Mouse (Mus musculus) kidney, adult 18-20 months (tissue): ENCODE data around the gene Atp5e.
A peak's percentile ranks its signal among the peaks of the same experiment; 100 is the strongest.

Source experiments
- DNase-seq: peaks from one replicate; pipeline ENCODE4 v3.0.0; 2021

The Atp5e gene

DNA sequence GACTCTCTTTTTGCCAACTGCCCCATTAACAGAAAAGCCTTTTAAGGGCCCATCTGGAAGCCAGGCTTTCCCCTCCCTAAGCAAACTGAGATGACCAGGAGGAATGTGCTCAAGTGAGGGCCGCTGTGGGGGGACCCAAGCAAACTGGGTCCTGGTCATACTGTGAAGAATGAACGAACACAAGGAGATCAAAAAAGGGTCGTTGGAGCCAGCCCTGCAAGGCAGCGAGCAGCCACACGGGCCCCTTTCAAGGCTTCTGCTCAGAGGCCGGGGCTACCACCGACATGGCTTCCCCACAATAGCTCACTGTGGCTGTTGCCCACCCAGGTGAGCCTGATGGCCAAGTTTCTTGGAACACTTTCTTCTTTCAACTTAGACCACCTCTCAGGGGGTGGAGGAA is 17.4 kb downstream of the Atp5e start:
- DNase-seq: no peak

DNA sequence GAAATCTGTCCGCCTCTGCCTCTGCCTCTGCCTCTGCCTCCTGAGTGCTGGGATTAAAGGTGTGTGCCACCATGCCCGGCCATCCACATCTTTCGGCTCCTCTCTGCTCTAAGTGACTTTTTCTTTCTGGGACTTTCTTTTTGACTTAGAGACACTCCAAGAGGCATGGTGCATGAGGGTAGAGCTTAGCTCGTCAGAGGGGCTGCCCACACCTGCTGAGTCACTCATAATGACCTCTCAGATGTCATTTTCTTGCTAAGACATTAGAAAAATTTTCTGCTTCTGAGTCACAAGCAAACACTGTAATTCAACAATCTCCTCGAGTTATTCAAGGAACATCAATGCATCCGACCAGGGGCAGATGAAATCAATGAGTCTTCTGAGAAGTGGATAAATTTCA is 18.9 kb downstream of the Atp5e start:
- no peak for DNase-seq

DNA sequence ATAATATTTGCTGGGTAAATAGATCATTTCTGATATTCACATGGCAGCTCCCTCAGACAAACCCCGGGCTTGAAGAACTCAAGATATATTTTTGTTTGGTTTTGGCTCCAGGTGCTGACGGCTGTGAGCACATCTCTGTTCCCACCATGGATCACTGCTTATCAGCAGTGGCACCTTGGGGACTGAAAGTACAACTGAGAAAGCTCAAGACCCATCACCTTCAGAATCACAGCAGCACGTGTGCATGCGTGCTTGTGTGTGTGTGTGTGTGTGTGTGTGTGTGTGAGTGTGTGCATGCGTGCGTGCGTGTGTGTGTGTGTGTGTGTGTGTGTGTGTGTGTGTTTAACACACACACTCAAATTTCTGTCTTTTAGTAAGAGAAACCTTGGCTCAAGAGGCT is 19.5 kb downstream of the Atp5e start:
- no peak for DNase-seq

DNA sequence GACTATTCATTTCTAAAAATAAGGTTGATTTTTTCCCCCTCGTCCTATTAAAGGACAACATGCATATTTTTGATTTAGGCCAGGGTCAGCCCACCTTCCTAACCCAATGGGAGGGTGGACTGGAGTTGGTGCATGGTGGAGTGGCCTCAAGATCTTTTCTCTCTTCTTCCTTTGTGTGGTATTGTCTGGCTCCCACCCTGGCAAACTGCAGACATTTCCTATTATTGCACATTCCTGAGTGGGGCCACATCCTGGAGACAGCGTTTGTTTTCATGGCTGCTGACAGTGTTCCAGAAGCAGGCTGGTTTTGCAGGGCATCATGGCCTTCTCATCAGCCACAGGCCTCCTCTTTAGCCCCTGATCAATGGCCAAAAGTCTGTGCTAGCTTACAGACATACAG is 20.9 kb downstream of the Atp5e start:
- DNase-seq: no peak

DNA sequence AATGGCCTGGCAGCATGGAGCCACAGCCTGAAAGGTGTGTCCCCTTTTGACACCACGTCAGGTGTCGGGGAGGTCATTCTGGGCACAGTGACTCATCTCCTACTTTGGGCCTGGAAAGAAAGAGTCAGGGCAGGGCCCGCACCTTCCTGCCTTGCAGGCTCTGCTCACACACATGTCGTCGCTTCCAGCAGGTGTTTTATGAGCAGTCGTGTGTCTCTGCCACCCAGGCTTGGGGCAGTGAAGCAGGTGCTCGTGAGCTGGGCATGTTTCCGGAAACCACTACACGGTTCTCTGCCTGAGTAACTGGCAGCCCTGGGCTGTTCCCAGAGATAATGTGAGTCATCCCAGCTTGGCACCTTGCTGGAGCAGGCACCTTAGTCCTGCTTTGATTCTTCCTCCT is 21.4 kb downstream of the Atp5e start:
- DNase-seq: no peak

DNA sequence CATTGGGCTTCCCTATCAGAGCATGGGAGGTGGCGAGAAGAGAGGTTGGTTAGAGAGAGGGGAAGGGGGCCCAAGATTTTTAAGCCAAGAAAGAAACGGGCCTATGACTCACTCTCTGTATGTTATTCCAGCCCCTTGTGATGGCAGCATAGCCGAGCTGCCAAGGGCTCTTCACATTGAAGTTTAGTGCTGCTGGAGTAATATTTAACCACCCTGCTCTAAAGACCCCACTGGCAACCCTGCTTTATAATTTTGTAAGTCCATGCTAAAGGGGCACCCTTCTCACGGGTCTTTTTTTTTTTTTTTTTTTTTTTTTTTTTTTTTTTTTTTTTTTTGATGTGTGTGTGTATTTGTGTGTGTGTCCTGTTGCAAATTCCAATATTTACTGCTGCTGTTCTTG is 22.0 kb downstream of the Atp5e start:
- no peak for DNase-seq

DNA sequence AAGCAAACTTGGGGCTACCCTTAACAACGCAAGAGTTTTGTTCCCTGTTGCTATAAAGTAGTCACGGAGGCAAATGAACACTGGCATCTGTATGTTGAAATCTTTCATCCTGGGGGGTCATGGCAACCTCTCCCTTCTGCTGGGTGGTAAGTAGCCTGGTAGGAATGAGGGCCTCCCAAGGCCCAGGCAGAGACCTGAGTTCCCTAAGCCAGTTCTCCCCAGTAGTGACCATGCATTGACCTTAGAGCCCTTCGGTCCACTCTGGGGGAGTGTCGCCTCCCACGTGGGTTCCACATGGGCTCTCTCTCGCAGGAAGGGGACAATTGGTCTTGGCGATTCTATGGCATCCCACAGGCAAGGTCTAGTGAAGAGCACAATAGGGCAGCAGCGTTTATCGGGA is 23.9 kb downstream of the Atp5e start:
- no peak for DNase-seq

DNA sequence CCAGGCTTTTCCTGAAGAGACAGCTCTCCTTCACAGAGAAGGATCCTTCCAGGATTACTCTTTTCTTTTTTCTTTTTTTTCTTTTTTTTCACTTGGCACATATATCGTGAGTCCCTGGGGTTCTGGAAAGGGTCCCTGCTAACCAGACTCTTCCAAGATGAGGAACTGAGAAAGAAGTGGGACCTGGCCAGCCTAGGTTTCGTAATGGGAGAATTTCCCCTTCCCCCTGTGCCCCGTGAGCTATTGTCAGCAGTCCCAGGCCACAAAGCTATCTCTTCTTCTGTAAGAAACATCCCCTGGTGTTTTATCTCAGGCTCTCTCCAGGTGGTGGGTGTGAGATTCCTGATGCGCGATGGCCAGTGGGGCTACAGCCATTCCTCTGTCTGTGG is 24.5 kb downstream of the Atp5e start:
- DNase-seq: no peak

DNA sequence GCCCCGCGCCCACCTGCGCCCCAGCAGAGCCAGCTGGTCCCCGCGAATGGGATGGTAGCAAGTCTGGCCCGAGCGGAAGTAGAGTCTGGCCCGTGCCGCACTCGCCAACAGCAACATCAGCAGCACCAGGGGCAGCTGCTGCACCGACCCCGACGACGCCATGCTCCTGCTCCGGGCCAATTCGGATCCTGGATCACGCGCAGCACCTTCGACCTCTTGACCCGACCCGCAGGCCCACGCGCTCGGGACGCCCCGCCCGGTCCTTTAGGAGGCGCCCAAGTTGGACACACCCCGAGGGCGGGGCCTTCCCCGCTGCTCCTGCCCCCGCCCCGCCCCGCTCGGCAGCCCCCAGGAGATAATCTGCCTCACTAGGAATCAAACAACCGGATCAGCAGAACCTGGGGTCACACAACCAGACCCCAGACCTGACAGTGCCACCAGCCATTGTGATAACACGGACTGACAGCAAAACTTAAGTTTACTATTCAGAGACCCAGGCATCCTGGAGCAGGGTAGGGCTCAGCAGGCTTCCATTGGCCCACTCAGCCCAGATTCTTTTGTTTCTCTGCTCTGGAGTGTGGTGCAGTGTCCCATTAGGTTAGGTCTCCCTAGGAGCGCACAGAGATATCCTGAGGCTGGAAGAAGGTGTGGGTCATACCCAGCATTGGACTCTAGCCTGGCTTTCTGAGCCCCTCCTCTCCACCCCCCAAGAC is 25.0 kb downstream of the Atp5e start, which contains the start of gene Ctsz:
Ctsz (minus strand) TSS at position 303 of the 713 bp plus-strand sequence.
- peak; percentile 83 for DNase-seq

DNA sequence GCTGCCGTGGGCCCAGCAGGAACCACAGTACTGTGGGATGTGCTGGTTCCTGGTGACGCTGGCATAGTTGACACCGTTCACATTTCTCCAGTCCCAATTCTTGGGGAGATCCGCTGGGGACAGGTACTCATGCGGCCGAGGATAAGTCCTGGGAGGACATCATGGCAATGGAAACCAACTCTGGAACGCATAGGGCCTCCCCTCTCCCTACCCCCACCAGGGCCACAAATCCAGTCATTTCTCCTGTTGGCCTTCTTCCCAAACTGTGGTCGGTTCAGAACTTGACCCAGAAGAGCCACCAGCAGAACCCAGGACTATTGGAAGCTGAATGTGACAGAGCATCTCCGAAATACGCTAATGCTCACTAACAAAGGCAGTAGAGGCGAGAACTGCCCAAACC is 25.7 kb downstream of the Atp5e start:
- DNase-seq: no peak

DNA sequence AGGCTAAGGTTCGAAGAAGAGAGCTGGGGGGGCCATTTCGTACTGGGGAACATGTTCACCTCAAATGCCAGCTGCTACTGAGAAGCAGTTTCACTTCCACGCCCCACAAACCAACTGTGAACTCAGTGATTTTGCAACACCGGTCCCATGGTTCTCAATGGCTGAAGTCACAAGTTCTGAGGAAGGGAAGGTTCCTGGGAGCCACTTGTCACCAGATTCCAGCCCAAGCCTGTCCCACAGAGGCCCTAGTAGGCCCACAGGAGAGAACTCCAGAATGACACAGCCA is 26.3 kb downstream of the Atp5e start:
- DNase-seq: no peak

DNA sequence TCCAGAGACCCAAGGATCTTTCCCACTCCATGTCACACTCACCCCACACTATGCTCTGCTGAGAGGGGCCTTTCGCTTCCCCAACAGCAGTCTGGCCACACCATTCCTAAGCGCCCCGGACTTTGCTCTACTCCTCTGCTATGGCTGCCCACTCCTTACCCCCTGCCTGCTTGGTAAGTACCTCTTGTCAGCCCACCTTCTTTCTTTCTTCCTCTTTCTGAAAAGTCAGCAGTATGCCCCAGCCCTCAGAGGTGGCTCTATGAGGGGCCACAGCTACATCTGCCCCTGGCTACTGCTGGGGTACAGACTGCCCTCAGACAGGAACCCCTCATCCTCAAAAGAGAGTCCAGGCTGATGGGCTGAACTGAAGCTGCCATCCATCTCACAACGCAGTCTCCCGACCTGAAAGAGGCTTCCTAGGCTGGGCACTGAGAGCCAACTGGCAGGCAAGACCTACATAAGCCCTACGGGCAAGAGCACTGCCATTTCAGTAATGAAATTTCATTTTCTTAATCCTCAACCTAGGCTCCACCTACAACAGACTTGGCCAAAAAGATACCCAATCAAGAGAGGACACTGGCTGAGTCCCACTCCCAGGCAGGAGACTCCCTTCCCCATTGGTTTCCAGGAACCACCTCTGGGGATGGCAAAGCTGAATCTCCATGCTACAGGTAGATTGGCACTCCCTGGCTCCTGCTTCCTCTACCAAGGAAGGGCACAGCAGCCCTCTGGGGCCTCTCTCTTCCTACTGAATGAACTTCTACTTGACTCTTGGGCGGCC is 26.8 kb downstream of the Atp5e start:
- no peak for DNase-seq

DNA sequence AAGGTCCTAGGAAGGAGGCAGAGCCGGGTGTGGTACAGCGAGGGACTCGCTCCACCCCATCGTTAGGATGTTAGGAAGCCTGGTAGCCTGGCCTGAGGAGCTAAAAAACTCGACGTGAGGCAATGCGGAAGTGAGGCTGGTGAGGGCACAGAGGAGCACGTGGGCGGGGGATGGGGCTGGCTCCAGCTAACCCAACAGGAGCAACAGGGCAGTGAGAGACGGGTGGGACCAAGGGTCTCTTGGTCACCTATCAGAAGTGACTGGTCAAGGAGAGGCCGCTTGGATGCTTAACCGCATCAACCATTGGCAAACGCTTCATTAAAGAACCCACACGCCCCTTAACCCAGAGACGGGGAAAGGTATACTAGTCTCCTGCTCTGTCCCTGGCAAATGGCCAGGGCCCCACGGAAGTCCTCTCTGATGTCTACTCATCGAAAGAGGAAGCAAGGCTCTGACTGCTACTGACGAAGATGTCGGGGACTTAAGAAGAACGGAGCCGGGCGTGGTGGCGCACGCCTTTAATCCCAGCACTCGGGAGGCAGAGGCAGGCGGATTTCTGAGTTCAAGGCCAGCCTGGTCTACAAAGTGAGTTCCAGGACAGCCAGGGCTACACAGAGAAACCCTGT is 27.7 kb downstream of the Atp5e start:
- DNase-seq: no peak

DNA sequence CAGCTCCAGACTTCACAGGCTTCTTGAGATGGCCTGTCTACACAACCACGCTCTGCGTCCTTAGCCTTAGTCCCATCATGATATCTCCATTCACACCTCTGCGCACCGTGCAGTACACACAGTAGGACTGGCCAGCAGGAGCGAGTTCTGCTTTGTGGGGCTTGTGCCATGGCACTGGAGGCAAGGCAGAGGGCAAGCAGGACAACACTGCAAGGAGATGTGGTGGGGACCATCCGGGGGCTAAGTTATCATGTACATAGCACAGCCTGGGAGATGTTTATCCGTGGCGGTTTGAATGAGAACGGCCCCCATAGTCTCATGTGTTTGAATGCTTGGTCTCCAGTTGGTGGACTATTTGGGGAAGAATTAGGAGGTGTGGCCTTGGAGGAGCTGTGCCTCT is 29.0 kb downstream of the Atp5e start:
- DNase-seq: no peak

DNA sequence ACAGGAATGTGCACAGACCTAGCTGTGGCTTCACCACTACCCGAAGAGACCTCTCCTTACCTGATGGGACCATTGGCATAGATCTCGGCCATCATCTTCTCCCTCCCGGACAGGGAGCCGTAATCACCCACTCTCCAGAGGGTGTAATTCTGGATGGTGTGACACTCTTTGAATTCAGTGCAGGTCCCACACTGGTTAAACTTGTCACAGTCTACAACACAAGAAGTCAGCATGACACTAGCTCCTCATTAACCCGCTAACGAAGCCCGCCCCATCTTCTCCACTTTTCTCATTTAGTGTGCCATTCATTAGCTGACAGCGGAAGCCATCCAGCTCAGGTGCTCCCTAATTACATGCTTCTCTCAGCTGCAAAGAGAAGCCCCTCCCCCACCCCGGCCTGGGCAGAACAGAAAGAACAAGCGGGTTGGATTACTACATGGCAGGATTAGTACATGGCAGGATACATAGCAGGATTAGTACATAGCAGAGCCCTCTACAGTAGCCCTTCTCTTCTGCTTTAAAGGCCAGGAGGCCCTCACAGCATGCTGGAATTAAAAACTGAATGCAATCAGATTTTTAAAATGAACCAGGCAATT is 34.8 kb downstream of the Atp5e start:
- DNase-seq: no peak

DNA sequence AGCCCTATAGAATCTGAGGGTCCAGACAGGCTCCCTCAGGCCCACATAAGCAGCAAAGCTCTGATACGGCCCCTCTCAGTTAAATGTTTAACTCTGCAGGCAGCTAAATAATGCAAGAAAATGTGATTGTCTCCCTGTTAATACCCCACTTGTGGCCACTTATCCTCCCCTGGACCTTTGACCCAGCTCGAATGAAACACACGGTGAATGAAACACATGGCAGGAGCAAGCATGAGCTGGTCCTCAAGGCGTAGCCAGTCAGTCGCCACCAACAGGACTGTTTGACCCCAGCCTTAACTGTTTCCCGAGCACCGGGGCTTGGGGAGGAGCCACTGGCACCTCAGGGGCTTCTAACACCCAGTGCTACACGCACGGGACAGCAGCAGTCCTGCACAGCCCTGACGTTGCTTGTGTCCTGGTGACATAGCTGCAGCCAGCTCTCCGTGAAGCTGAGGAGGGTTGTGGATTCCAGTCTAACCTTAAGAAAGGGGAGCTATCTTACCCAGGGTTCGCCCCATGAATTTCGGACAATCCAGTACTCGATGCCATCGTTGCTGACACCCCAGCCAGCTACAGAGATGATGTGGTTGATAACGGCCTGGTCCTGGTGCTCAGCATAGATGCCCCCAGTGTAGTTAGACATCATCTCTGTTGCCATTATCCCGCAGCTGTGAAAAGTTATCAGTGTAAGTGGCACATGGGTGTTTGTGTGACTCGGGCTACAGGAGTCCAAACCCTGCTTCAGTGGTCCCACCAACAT is 35.6 kb downstream of the Atp5e start:
- DNase-seq: peak; percentile 27

DNA sequence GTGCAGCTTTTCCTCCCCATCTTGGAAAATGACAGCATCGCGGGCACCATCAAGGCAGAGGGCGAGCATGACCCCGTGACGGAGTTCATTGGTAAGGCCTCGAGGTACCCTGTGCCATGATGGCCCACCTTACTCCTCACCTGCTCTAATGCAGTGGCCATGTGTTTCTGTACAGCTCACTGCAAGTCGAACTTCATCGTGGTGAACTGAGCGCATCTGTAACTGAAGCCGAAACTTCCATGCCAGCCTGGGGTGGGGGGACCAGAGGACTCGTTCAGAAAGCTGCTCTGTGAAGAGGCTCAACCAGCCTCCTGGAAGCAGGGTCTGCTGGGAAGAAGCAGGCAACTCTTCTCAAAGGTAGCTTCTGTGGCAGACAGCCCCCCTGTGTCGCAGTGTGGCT is 37.0 kb downstream of the Atp5e start:
- no peak for DNase-seq

DNA sequence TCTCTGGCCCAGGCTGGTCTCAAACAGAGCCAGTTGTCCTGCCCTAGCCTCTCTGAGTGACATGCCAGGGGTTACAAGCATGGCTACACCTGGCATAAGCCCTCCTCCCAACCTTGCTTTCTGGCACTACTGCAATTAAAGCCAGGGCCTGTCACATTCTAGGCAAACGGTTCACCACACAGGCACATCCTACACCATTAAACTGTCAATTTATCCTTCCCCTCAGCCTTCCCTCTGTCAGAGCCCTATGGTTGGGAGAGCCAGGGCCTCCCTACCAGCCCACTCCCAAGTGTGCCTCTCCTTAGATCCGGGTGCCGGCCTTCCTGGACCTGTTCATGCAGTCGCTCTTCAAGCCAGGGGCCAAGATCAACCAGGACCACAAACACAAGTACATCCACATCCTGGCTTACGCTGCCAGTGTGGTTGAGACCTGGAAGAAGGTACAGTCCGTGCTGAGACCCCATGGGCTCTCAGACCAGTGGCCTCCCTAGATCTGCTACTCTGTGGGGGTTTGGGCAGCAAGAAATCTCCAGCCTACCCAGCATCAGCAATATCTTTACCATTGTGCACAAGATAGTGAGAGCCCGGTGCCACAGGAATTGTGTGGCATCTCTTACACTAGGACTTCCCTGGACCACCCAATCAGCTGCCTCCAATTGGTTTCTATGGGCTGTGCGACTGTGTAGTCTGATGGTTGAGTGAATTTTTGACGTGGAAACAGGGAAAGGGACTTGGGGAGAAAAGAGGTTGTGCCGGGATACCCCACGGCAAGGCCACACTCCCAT is 39.4 kb downstream of the Atp5e start:
- DNase-seq: no peak

DNA sequence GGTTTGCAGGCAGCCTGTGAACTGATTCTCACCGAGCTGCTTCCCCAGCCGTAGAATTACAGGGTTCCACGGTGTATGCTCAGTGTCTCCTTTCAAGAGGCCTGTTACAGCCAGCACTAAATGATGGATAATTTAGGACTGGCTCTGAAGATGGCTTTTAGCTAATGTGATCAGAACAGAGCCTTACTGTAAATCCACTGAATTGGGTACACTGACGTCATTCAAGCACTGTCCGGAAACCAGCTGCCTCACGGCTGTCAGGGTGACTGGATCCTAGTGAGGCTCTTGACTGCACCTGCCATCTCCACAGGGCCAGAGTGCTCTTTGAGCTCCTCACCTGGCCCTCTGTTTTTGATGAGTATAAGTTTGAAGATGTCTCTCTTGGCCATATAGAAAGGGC is 42.8 kb downstream of the Atp5e start:
- DNase-seq: no peak

DNA sequence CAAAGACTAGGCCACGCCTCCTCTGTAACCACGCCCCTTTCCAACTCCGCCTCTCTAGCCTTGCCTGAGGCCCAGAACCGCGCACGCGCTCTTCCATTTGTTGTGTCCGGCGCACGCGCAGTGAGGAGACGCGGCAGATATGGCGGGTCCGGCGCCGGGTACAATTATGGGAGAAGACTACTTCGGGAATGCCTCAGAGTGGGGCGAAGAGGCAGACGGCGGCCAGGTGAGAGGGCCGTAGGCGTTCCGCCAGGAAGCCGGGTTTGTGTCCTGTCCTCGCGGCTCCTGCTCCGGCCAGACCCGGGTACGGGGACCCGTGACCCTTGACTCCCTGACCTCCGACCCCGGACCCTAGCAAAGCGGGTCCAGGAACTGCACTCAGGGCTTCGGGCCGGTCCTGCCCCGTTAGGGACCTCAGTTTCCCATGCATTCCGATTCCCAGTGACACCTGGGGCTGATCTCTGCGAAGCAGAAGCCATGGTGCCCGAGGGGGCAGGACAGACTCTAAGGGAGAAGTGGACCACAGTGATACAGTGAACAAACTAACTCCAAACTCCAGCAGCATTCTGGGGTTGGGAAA is 48.1 kb downstream of the Atp5e start, which contains the start of gene Nelfcd:
Nelfcd (plus strand) TSS at position 74 of the 580 bp plus-strand sequence.
- DNase-seq: peak; percentile 95

DNA sequence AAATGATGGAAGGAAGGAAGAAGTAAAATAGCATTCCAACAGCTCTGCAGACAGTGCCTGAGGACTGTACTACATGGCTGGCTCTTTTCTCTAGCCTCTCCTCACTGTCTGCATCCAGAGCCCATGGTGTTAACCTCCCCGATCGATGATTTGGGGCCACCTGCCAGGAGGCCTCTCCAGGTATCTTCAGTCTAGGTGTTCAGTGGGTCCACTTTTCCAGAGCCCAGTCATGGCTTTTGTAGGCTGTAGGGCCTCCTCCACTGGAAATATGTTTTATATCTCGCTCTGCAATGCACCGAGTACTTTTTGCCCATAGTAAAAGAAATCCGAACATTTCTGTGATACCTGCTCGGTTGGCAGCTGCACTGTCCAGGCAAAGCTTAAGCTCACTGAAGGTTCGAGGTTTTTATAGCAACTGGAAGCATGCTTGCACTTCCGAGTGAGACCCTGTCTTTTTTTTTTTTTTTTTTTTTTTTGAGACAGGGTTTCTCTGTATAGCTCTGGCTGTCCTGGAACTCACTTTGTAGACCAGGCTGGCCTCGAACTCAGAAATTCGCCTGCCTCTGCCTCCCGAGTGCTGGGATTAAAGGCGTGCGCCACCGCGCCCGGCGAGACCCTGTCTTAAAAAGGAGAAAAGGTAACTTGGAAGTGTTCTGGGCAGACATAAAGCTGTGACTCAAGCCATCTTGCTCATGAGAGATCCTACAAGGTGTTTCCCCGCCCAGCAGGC is 48.7 kb downstream of the Atp5e start:
- DNase-seq: no peak
